Mouse (Mus musculus) CD8-positive naive resting alpha-beta T cell, adult 57 days (primary cell): ENCODE measurements around the gene Gm9944. TPM values are rescaled to one million over a fixed set of nuclear protein-coding genes. Genes with fewer than 3 reads are reported as not detected.

Source experiments
- total RNA-seq: library from RNA; stranded (reverse); gene quantifications from one replicate; pipeline ENCODE4 v1.2.4, GENCODE M21; 2023

The Gm9944 gene
- total RNA-seq, result not detected

DNA sequence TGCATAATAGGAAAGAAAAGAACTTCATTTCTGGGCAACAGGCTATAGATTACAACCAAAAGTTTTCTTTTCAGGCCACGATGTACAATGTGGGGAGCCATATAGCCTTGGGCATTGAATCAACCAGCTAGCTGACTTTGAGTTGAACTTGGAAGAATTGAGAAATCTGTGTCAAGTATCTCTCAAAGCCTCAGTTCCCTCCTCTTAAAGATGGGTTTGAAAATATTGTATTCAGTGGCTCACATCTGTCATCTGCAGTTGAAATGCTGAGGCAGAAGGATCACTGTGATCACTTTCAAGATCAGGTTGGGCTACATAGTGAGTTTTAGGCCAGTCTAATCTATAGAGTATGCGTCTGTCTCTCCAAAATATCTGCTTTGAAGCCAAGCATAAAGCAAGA, at the start of gene Gm9944:
Gene Gm9944 (minus strand): TSS at position 101 of the 400 bp plus-strand sequence.

DNA sequence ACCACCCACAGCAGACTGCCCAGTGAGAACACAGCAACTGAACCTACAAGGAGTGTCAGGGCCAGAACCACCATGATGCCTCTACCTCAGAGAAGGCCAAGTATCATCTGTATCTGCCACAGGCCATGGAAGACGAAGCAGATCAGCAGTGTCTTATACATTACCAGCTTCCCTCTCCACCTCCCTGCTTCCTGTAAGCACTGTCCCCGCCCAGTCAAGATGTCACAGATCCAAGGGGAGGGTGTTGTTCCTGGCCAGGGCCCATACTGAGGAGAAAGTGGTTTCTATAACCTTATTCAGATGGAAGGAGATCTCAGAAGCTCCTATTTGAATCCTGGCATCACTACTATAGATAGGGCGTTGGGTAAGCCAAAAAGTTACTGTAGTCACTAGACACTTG, 10.5 kb upstream of the Gm9944 start, which contains the start of gene Aadacl3:
Gene Aadacl3 (minus strand): TSS at position 101 of the 400 bp plus-strand sequence.

DNA sequence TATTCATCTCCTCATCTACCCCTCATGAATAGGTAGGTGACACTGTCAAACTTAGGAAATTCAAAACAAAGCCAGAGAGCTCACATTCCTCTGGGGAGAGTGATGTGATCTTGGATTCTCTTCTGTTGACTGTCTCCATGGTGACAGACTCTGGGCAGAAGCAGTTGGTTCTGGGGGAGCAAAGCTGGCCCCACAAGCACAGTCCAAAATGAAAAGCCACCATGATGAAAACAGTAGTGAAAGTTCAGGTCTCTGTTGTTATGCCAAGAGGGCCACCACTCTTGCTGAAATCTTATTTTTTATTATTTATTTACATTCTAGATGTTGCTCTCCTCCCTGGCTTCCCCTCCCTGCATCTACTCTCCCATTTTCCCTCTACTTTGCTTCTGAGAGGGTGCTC, 14.4 kb downstream of the Gm9944 start, which contains the start of gene 1700012P22Rik:
Gene 1700012P22Rik (minus strand): TSS at position 101 of the 400 bp plus-strand sequence.

DNA sequence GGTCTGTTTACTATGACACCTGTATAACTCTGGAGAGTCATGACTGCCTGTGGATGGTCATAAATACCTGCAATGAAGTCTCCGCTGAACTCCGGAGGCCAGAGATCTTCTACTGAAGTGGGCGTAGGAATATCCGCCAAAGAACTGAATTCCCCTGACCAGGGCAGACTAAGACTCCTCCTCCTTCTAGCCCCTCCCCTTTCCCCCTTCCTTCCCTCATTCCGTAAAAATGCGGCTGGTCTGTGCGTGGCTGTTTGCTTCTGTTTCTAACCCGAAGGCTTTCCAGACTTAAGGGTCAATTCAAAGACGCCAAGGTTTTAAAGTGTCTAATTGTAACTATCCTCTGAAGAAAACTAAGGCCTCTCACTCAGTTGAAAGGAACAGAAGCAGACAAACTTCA, 44.8 kb downstream of the Gm9944 start, which contains the start of gene Pramef12:
Gene Pramef12 (minus strand): TSS at position 175 of the 400 bp plus-strand sequence.

Other genes with a start within 250 kb of the Gm9944 start
- not detected for gene C87977, start 240.0 kb downstream of the Gm9944 start, total RNA-seq
- not detected for gene Pramel5, start 172.8 kb downstream of the Gm9944 start, total RNA-seq
- not detected for gene Gm13128, start 123.1 kb downstream of the Gm9944 start, total RNA-seq
- not detected for gene Gm13119, start 95.4 kb downstream of the Gm9944 start, total RNA-seq
- not detected for gene Pramef20, start 75.4 kb downstream of the Gm9944 start, total RNA-seq
- gene Pramef12, start 44.9 kb downstream of the Gm9944 start, total RNA-seq, result not detected
- gene 1700012P22Rik, start 14.5 kb downstream of the Gm9944 start, total RNA-seq, result not detected
- gene Aadacl3, start 10.4 kb upstream of the Gm9944 start, total RNA-seq, result not detected
- gene 9430007A20Rik, start 66.5 kb upstream of the Gm9944 start, total RNA-seq, result not detected
- not detected for gene Gm13124, start 111.8 kb upstream of the Gm9944 start, total RNA-seq
- gene Aadacl4, start 160.4 kb upstream of the Gm9944 start, total RNA-seq, result not detected
- gene Gm436, start 233.1 kb upstream of the Gm9944 start, total RNA-seq, result not detected